In genomic region chr8:104232919-104233318, GRCm38 (mm10) we compare ENCODE assay signal across 20 mouse cellular contexts. TPM values are rescaled to one million over a fixed set of nuclear protein-coding genes. Genes with fewer than 3 reads are reported as not detected.
A peak's percentile ranks its signal among the peaks of the same experiment; 100 is the strongest.
DNase-seq lines count a peak whose midpoint lies in the region; TF ChIP-seq lines count a peak whose summit lies in the region.
"Had no signal": no experiment of that assay in that cellular context is flagged by ENCODE, and none has a peak within 500 bp of the region (broad histone marks: within the 10 kb centered on the region; RNA-seq: fewer than 3 reads in every experiment).

No protein-coding gene starts in this region.

- no peak for TF ChIP-seq POLR2A in bone marrow macrophage, adult 2 months (IDR thresholded peaks at IDR 0.05; ENCODE audit: borderline replicate concordance, low read depth, low read length)
- no peak for TF ChIP-seq POLR2A in heart, adult 2 months (IDR thresholded peaks at IDR 0.05; ENCODE audit: insufficient read depth, low read depth, low read length)

- intact Hi-C loops in heart, adult 2 months (cut with DNase I): no loop called here

- TF ChIP-seq EP300 in heart, adult 2 months (IDR thresholded peaks at IDR 0.05; ENCODE audit: insufficient read depth, low read depth, low read length): no peak

- no peaks in the 10 kb centered on the region for H3K79me2 ChIP-seq in heart, adult 2 months (replicated peaks; ENCODE audit: control insufficient read depth, insufficient read depth, low read length)

- no peaks in the 10 kb centered on the region for H3K27me3 ChIP-seq in heart, adult 2 months (ENCODE audit: control insufficient read depth, insufficient read depth, low read length)
- H3K27me3 ChIP-seq: CH12.LX; hindbrain, embryonic 15.5 days; limb, embryonic 15.5 days; megakaryocyte, embryonic 14.5 days had no signal

- peak overlapping the region; percentile 69 for H3K27ac ChIP-seq in bone marrow macrophage, adult 2 months (ENCODE audit: insufficient read depth, low read depth, low read length)
- no peak overlapping the region for H3K27ac ChIP-seq in heart, adult 2 months
- H3K27ac ChIP-seq: forebrain, embryonic 10.5 days; hindbrain, embryonic 15.5 days; limb, embryonic 15.5 days had no signal

- H3K4me3 ChIP-seq in bone marrow macrophage, adult 2 months (ENCODE audit: insufficient read depth, low read length): no peak overlapping the region
- no peak overlapping the region for H3K4me3 ChIP-seq in heart, adult 2 months
- H3K4me3 ChIP-seq: forebrain, embryonic 10.5 days; hindbrain, embryonic 15.5 days; limb, embryonic 15.5 days; megakaryocyte, embryonic 14.5 days; myocyte had no signal

- peaks cover 12% of the 10 kb centered on the region for H3K4me1 ChIP-seq in bone marrow macrophage, adult 2 months (ENCODE audit: control insufficient read depth, insufficient read depth, low read length)
- no peaks in the 10 kb centered on the region for H3K4me1 ChIP-seq in heart, adult 2 months (ENCODE audit: control insufficient read depth, insufficient read depth, low read length)
- H3K4me1 ChIP-seq: forebrain, embryonic 10.5 days; hindbrain, embryonic 15.5 days; limb, embryonic 15.5 days had no signal

- TF ChIP-seq CTCF in bone marrow macrophage, adult 2 months (IDR thresholded peaks at IDR 0.05; ENCODE audit: low read depth, low read length): no peak
- TF ChIP-seq CTCF in heart, adult 2 months (IDR thresholded peaks at IDR 0.05): no peak

- DNase-seq in ovary, postnatal 36 days (ENCODE audit: low spot score): peak; percentile 1
- DNase-seq in ovary, postnatal 10 days (ENCODE audit: low spot score): no peak
- DNase-seq in lung, postnatal 36 days: peak; percentile 56
- peak; percentile 43 to 67 for DNase-seq in spleen, postnatal 4 days (ENCODE audit: low spot score in 2 of 2)
- no peak for DNase-seq in heart, adult 2 months
- DNase-seq in yolk sac, embryonic 10.5 days (ENCODE audit: low spot score): no peak
- DNase-seq: adrenal gland, postnatal 25 days; cerebellum, adult 18-20 months; cerebellum, postnatal 25 days; heart, postnatal 36 days; layer of hippocampus, postnatal 36 days; midbrain, embryonic 14.5 days; thymus, postnatal 36 days had no signal

- WGBS in heart, adult 2 months: 97% methylated on average over 5 of the region's 5 CpGs

- no peaks in the 10 kb centered on the region for H3K36me3 ChIP-seq in heart, adult 2 months (ENCODE audit: control insufficient read depth, insufficient read depth, low read length)

- H3K9ac ChIP-seq in heart, adult 2 months (ENCODE audit: low read depth, low read length): no peak overlapping the region
- H3K9ac ChIP-seq: hindbrain, embryonic 15.5 days; limb, embryonic 15.5 days had no signal

RNA-seq across cellular contexts. Expression of gene Tk2, which starts 15.4 kb away (rescaled TPM):
- 52.1 and 58.4 TPM in 2 replicates for polyA plus RNA-seq in bone marrow macrophage, adult 2 months (2012; ENCODE audit: insufficient read depth, insufficient read length, missing spikeins)
- 1 to 10 TPM; 6.1 to 8.7 TPM for total RNA-seq in heart, adult 2 months (2021)
- 9.8 and 10.6 TPM in 2 replicates for polyA plus RNA-seq in heart, adult 2 months (2012; rRNA removed)

RNA-seq across cellular contexts. Expression of gene Cklf, which starts 17.7 kb away (rescaled TPM):
- polyA plus RNA-seq in bone marrow macrophage, adult 2 months (2012; ENCODE audit: insufficient read depth, insufficient read length, missing spikeins): 63.5 and 67.8 TPM in 2 replicates
- 1 to 10 TPM; 3.2 to 3.5 TPM for total RNA-seq in heart, adult 2 months (2021)
- polyA plus RNA-seq in heart, adult 2 months (2012; rRNA removed): 2.8 and 3.7 TPM in 2 replicates

Comparison
In these comparisons a context has a peak if more than half of its experiments do, and no peak if none do; other contexts are left out.
1. DNase-seq: peak in ovary, postnatal 36 days (single experiment), lung, postnatal 36 days (single experiment) and spleen, postnatal 4 days (2 of 2); none in ovary, postnatal 10 days (single experiment), heart, adult 2 months (0 of 2) and yolk sac, embryonic 10.5 days (single experiment).
2. RNA of gene Cklf, which starts 17.7 kb away (polyA plus RNA-seq): 63.5 to 67.8 TPM in bone marrow macrophage, adult 2 months; 2.8 to 3.7 TPM in heart, adult 2 months; every median in the first group is over 10 times any median in the second.